Mouse (Mus musculus) heart, embryonic 10.5 days (tissue): ENCODE results near the gene Apopt1. TPM values are rescaled to one million over a fixed set of nuclear protein-coding genes. Genes with fewer than 3 reads are reported as not detected.
A peak's percentile ranks its signal among the peaks of the same experiment; 100 is the strongest.

Experiments used
- DNase-seq: peaks from one replicate; pipeline ENCODE4 v3.0.0-alpha.2; 2017; ENCODE audit warnings: low spot score
- H3K27ac ChIP-seq: fragments of 300-500 bp; sonication (generic); 2 replicates; pipeline ENCODE4 v1.5.1; 2016; ENCODE audit warnings: mild to moderate bottlenecking
- H3K27me3 ChIP-seq: fragments of 300-500 bp; sonication (generic); 2 replicates; pipeline ENCODE4 v1.6.1; 2016; ENCODE audit warnings: mild to moderate bottlenecking; ENCODE audit not compliant: poor library complexity, insufficient read depth, severe bottlenecking
- H3K36me3 ChIP-seq: fragments of 300-500 bp; sonication (generic); 2 replicates; pipeline ENCODE4 v1.6.1; 2016; ENCODE audit warnings: mild to moderate bottlenecking, moderate library complexity
- H3K4me1 ChIP-seq: fragments of 300-500 bp; sonication (generic); 2 replicates; pipeline ENCODE4 v1.6.1; 2016; ENCODE audit warnings: mild to moderate bottlenecking
- H3K4me3 ChIP-seq: fragments of 300-500 bp; sonication (generic); 2 replicates; pipeline ENCODE4 v1.5.1; 2016; ENCODE audit warnings: mild to moderate bottlenecking, moderate library complexity
- H3K9me3 ChIP-seq: fragments of 300-500 bp; sonication (generic); 2 replicates; pipeline ENCODE4 v1.6.1; 2016; ENCODE audit warnings: mild to moderate bottlenecking, moderate library complexity
- WGBS: fragments of 180-500 bp; shearing (Covaris S2); methylation state at CpG from one replicate; pipeline ENCODE4 v1.1.7; 2016; 5-methylcytosine and 5-hydroxymethylcytosine counted together
- polyA plus RNA-seq: library from polyadenylated mRNA; unstranded; fragments of >200 nt; fragmentation: Nextera tagmentation; extraction: Ambion mirVana; gene quantifications from 2 replicates; pipeline ENCODE4 v1.2.1, GENCODE M21; 2016

Gene Apopt1
- polyA plus RNA-seq, 1 experiment from 2014 or later: 55.2 TPM

- no peaks in the 10 kb centered on the region for H3K9me3 ChIP-seq
- no peak for DNase-seq
- H3K27me3 ChIP-seq: no peaks in the 10 kb centered on the region
- H3K27ac ChIP-seq: peak overlapping the region; percentile 52; the same call in 1 of the 2 replicates
- peaks cover 5% of the 10 kb centered on the region; the same call in 1 of the 2 replicates for H3K4me1 ChIP-seq
- 71% methylated on average over 10 of the region's 10 CpGs for WGBS
- H3K36me3 ChIP-seq: peaks cover 93% of the 10 kb centered on the region
- H3K4me3 ChIP-seq: no peak overlapping the region
These were observed 87.6 kb downstream of the Apopt1 start for GRCm38 (mm10) chr12:111800459-111801183.

GRCm38 (mm10) chr12:111803538-111803937 is 90.5 kb downstream of the Apopt1 start:
- WGBS: 88% methylated on average over 5 of the region's 5 CpGs
- H3K4me3 ChIP-seq: no peak overlapping the region
- no peak overlapping the region for H3K27ac ChIP-seq
- H3K9me3 ChIP-seq: no peaks in the 10 kb centered on the region
- DNase-seq: no peak
- peaks cover 94% of the 10 kb centered on the region for H3K36me3 ChIP-seq
- peaks cover 11% of the 10 kb centered on the region; the same call in 1 of the 2 replicates for H3K4me1 ChIP-seq
- no peaks in the 10 kb centered on the region for H3K27me3 ChIP-seq

Other genes starting within 250 kb of the Apopt1 start
- gene Gm266, start 227.4 kb upstream of the Apopt1 start, polyA plus RNA-seq: 4.6 and 15.2 TPM in 2 replicates
- 506 and 616 TPM in 2 replicates for gene Eif5, start 175.2 kb upstream of the Apopt1 start, polyA plus RNA-seq
- gene Mark3, start 138.7 kb upstream of the Apopt1 start, polyA plus RNA-seq: 38.1 and 47.9 TPM in 2 replicates
- 408 and 575 TPM in 2 replicates for gene Ckb, start 40.9 kb upstream of the Apopt1 start, polyA plus RNA-seq
- 12.7 and 18.9 TPM in 2 replicates for gene Trmt61a, start 35.2 kb upstream of the Apopt1 start, polyA plus RNA-seq
- gene Bag5, start within 50 bp of the Apopt1 start, polyA plus RNA-seq: 43.7 and 47.7 TPM in 2 replicates
- 109 and 116 TPM in 2 replicates for gene Klc1, start 45.6 kb downstream of the Apopt1 start, polyA plus RNA-seq
- 10.5 and 13.8 TPM in 2 replicates for gene Xrcc3, start 100.6 kb downstream of the Apopt1 start, polyA plus RNA-seq
- gene Zfyve21, start 100.9 kb downstream of the Apopt1 start, polyA plus RNA-seq: 104 and 109 TPM in 2 replicates
- 13.6 and 16.8 TPM in 2 replicates for gene Ppp1r13b, start 194.8 kb downstream of the Apopt1 start, polyA plus RNA-seq